Mouse (Mus musculus) embryonic fibroblast, embryonic 13.5 days (primary cell): ENCODE results near the gene Tmem268.

Experiments used
- CTCF ChIP-seq: IDR thresholded peaks from 2 replicates; pipeline ENCODE4 v1.5.1; 2011; ENCODE audit warnings: mild to moderate bottlenecking, control low read depth, low read length, moderate library complexity, borderline replicate concordance; ENCODE audit not compliant: insufficient read depth
- POLR2A ChIP-seq: IDR thresholded peaks from 2 replicates; pipeline ENCODE4 v1.6.1; 2011; ENCODE audit warnings: low read depth, mild to moderate bottlenecking, control low read depth, low read length, moderate library complexity

DNA sequence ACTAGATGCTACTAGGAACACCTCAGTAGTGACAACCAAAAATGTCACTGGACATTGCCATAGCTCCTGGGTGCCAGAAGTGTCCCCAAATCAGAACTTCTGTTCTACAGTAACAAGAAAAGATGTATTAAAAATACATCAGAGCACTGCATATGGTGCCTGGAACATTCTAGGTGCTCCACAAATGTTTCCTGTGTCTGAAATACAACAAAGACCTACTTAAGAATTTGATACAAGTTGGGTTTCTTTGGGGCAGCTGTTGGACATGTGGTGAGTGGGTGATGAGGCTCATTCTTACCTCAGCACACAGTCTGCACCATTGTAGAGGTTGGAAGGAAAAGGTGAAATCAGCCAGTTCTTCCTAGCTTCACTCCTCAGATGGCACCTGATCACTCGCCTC lies 5.7 kb upstream of the Tmem268 start:
- TF ChIP-seq CTCF, result no peak
- no peak for TF ChIP-seq POLR2A
